16 mouse cellular contexts compared by ENCODE assay signal in genomic region chr11:118767411-118767810, GRCm38 (mm10).
DNase-seq lines count a peak whose midpoint lies in the region; ATAC-seq and TF ChIP-seq lines count a peak whose summit lies in the region.
"Had no signal": no experiment of that assay in that cellular context is flagged by ENCODE, and none has a peak within 500 bp of the region (broad histone marks: within the 10 kb centered on the region; RNA-seq: fewer than 3 reads in every experiment).

No protein-coding gene starts in this region.

- WGBS in hindbrain, embryonic 14.5 days, result 48% methylated on average over 4 of the region's 4 CpGs
- 41% methylated on average over 4 of the region's 4 CpGs for WGBS in midbrain, embryonic 13.5 days
- 52% methylated on average over 4 of the region's 4 CpGs for WGBS in neural tube, embryonic 15.5 days
- WGBS in heart, adult 2 months, result 69% methylated on average over 4 of the region's 4 CpGs

- no peak for DNase-seq in left cerebral cortex, adult 2 months (ENCODE audit: extremely low spot score in 1 of 2, low spot score in 2 of 2)
- no peak for DNase-seq in left cerebral cortex, postnatal 4 days
- DNase-seq in hindbrain, embryonic 14.5 days (ENCODE audit: low spot score), result no peak
- DNase-seq in heart, adult 2 months, result no peak
- DNase-seq in heart, postnatal 36 days, result no peak
- DNase-seq: cerebellum, adult 9-11 months; heart, adult 11 months; lung, adult 2 months; lung, postnatal 4 days had no signal

- no peaks in the 10 kb centered on the region for H3K9me3 ChIP-seq in hindbrain, embryonic 14.5 days (ENCODE audit: control insufficient read depth, low read length)
- no peaks in the 10 kb centered on the region for H3K9me3 ChIP-seq in midbrain, embryonic 13.5 days
- no peaks in the 10 kb centered on the region for H3K9me3 ChIP-seq in neural tube, embryonic 15.5 days (replicated peaks)
- H3K9me3 ChIP-seq: limb, embryonic 10.5 days; stomach, embryonic 15.5 days had no signal

- no peaks in the 10 kb centered on the region for H3K36me3 ChIP-seq in hindbrain, embryonic 14.5 days (replicated peaks; ENCODE audit: control insufficient read depth, insufficient read depth)
- H3K36me3 ChIP-seq in midbrain, embryonic 13.5 days, result no peaks in the 10 kb centered on the region
- H3K36me3 ChIP-seq in neural tube, embryonic 15.5 days, result no peaks in the 10 kb centered on the region
- H3K36me3 ChIP-seq in heart, adult 2 months (ENCODE audit: control insufficient read depth, insufficient read depth, low read length), result no peaks in the 10 kb centered on the region
- H3K36me3 ChIP-seq: limb, embryonic 10.5 days; stomach, embryonic 15.5 days had no signal

- no peak for TF ChIP-seq POLR2A in heart, adult 2 months (IDR thresholded peaks at IDR 0.05; ENCODE audit: insufficient read depth, low read depth, low read length)

- H3K4me2 ChIP-seq in hindbrain, embryonic 14.5 days (replicated peaks), result no peak overlapping the region
- H3K4me2 ChIP-seq in midbrain, embryonic 13.5 days (replicated peaks), result no peak overlapping the region
- no peak overlapping the region for H3K4me2 ChIP-seq in neural tube, embryonic 15.5 days
- H3K4me2 ChIP-seq: liver, embryonic 11.5 days; stomach, embryonic 15.5 days had no signal

- ATAC-seq in hindbrain, embryonic 14.5 days (ENCODE audit: low FRiP score), result no peak
- ATAC-seq in midbrain, embryonic 13.5 days, result no peak
- ATAC-seq in neural tube, embryonic 15.5 days (ENCODE audit: low FRiP score), result no peak
- ATAC-seq: forebrain, embryonic 16.5 days; inflammation-experienced regulatory T-cells, adult 6 months had no signal

- no peak for TF ChIP-seq EP300 in heart, adult 2 months (IDR thresholded peaks at IDR 0.05; ENCODE audit: insufficient read depth, low read depth, low read length)

- H3K4me1 ChIP-seq in hindbrain, embryonic 14.5 days (replicated peaks; ENCODE audit: control insufficient read depth, insufficient read depth, low read length), result peaks cover 50% of the 10 kb centered on the region
- peaks cover 41% of the 10 kb centered on the region for H3K4me1 ChIP-seq in midbrain, embryonic 13.5 days (replicated peaks)
- H3K4me1 ChIP-seq in neural tube, embryonic 15.5 days, result peaks cover 57% of the 10 kb centered on the region
- no peaks in the 10 kb centered on the region for H3K4me1 ChIP-seq in heart, adult 2 months (ENCODE audit: control insufficient read depth, insufficient read depth, low read length)
- H3K4me1 ChIP-seq: stomach, embryonic 15.5 days had no signal

- no peaks in the 10 kb centered on the region for H3K27me3 ChIP-seq in hindbrain, embryonic 14.5 days (ENCODE audit: control insufficient read depth, insufficient read depth, low read length)
- no peaks in the 10 kb centered on the region for H3K27me3 ChIP-seq in midbrain, embryonic 13.5 days
- no peaks in the 10 kb centered on the region for H3K27me3 ChIP-seq in neural tube, embryonic 15.5 days (replicated peaks)
- no peaks in the 10 kb centered on the region; the same call in 1 of the 2 replicates for H3K27me3 ChIP-seq in heart, adult 2 months (ENCODE audit: control insufficient read depth, insufficient read depth, low read length)
- H3K27me3 ChIP-seq: stomach, embryonic 15.5 days had no signal

- H3K9ac ChIP-seq in hindbrain, embryonic 14.5 days, result no peak overlapping the region
- no peak overlapping the region; the same call in 1 of the 2 replicates for H3K9ac ChIP-seq in midbrain, embryonic 13.5 days (replicated peaks)
- no peak overlapping the region for H3K9ac ChIP-seq in neural tube, embryonic 15.5 days (replicated peaks)
- H3K9ac ChIP-seq in heart, adult 2 months (ENCODE audit: low read depth, low read length), result no peak overlapping the region
- H3K9ac ChIP-seq: stomach, embryonic 15.5 days had no signal

- no peak overlapping the region for H3K4me3 ChIP-seq in left cerebral cortex, adult 2 months
- H3K4me3 ChIP-seq in hindbrain, embryonic 14.5 days (replicated peaks; ENCODE audit: low read length), result no peak overlapping the region
- no peak overlapping the region for H3K4me3 ChIP-seq in midbrain, embryonic 13.5 days (replicated peaks)
- H3K4me3 ChIP-seq in neural tube, embryonic 15.5 days (replicated peaks), result no peak overlapping the region
- H3K4me3 ChIP-seq in heart, adult 2 months, result no peak overlapping the region
- H3K4me3 ChIP-seq: limb, embryonic 10.5 days; stomach, embryonic 15.5 days had no signal

- TF ChIP-seq CTCF in left cerebral cortex, adult 2 months (IDR thresholded peaks at IDR 0.05), result no peak
- no peak for TF ChIP-seq CTCF in heart, adult 2 months (IDR thresholded peaks at IDR 0.05)

- H3K79me2 ChIP-seq in heart, adult 2 months (replicated peaks; ENCODE audit: control insufficient read depth, insufficient read depth, low read length), result no peaks in the 10 kb centered on the region

- H3K27ac ChIP-seq in left cerebral cortex, adult 2 months, result peak overlapping the region; percentile 28; the same call in 1 of the 2 replicates
- peak overlapping the region; percentile 69 for H3K27ac ChIP-seq in hindbrain, embryonic 14.5 days
- H3K27ac ChIP-seq in midbrain, embryonic 13.5 days, result peak overlapping the region; percentile 2; the same call in 1 of the 2 replicates
- H3K27ac ChIP-seq in neural tube, embryonic 15.5 days (replicated peaks), result peak overlapping the region; percentile 52; the same call in 1 of the 2 replicates
- H3K27ac ChIP-seq in heart, adult 2 months, result no peak overlapping the region
- H3K27ac ChIP-seq: limb, embryonic 10.5 days; stomach, embryonic 15.5 days had no signal

- intact Hi-C loops in left cerebral cortex, adult 2 months (cut with DNase I), result no loop called here
- intact Hi-C loops in left cerebral cortex, postnatal 4 days (cut with DNase I), result no loop called here
- intact Hi-C loops in heart, adult 2 months (cut with DNase I), result no loop called here
- intact Hi-C loops in heart, postnatal 36 days (cut with DNase I), result no loop called here
